Mouse (Mus musculus) ES-Bruce4 (cell line): ENCODE results near the gene Vegfa. TPM values are rescaled to one million over a fixed set of nuclear protein-coding genes. Genes with fewer than 3 reads are reported as not detected.

Experiments used
- H3K27ac ChIP-seq: 2 replicates; pipeline ENCODE4 v1.5.1; 2012; ENCODE audit warnings: low read length, inconsistent platforms; ENCODE audit not compliant: insufficient read depth
- H3K27me3 ChIP-seq: 2 replicates; pipeline ENCODE4 v1.6.1; 2012; ENCODE audit warnings: mild to moderate bottlenecking, low read length, inconsistent platforms; ENCODE audit not compliant: control insufficient read depth, poor library complexity, insufficient read depth, severe bottlenecking
- H3K36me3 ChIP-seq: 2 replicates; pipeline ENCODE4 v1.6.1; 2012; ENCODE audit warnings: inconsistent platforms, mild to moderate bottlenecking, low read length, moderate library complexity; ENCODE audit not compliant: control insufficient read depth, poor library complexity, insufficient read depth, severe bottlenecking
- H3K4me1 ChIP-seq: one replicate; pipeline ENCODE4 v1.8.1; 2011; ENCODE audit warnings: low read length; ENCODE audit not compliant: control insufficient read depth, insufficient read depth
- H3K4me3 ChIP-seq: 2 replicates; pipeline ENCODE4 v1.5.1; 2011; ENCODE audit warnings: low read depth, mild to moderate bottlenecking, low read length
- H3K9ac ChIP-seq: 2 replicates; pipeline ENCODE4 v1.6.1; 2012; ENCODE audit warnings: low read depth, mild to moderate bottlenecking, inconsistent platforms; ENCODE audit not compliant: poor library complexity, severe bottlenecking
- H3K9me3 ChIP-seq: replicated peaks from 2 replicates; pipeline ENCODE4 v1.6.1; 2012; ENCODE audit warnings: mild to moderate bottlenecking, low read length, inconsistent platforms; ENCODE audit not compliant: control insufficient read depth, poor library complexity, insufficient read depth, severe bottlenecking
- CTCF ChIP-seq: IDR thresholded peaks from one replicate; pipeline ENCODE4 v1.8.1; 2011; ENCODE audit warnings: low read depth, low read length
- EP300 ChIP-seq: IDR thresholded peaks from 2 replicates; pipeline ENCODE4 v1.6.1; 2011; ENCODE audit warnings: low read depth, low read length; ENCODE audit not compliant: insufficient read depth
- POLR2A ChIP-seq: IDR thresholded peaks from one replicate; pipeline ENCODE4 v1.8.1; 2011; ENCODE audit warnings: low read length; ENCODE audit not compliant: insufficient read depth
- polyA plus RNA-seq: library from polyadenylated mRNA; stranded (reverse); fragments of >200 nt; gene quantifications from 2 replicates; pipeline ENCODE4 v1.2.4, GENCODE M21; 2011; ENCODE audit warnings: low read depth; ENCODE audit not compliant: missing spikeins, insufficient read depth, insufficient read length

The Vegfa gene
- polyA plus RNA-seq, 1 experiment: 76.2 TPM

DNA sequence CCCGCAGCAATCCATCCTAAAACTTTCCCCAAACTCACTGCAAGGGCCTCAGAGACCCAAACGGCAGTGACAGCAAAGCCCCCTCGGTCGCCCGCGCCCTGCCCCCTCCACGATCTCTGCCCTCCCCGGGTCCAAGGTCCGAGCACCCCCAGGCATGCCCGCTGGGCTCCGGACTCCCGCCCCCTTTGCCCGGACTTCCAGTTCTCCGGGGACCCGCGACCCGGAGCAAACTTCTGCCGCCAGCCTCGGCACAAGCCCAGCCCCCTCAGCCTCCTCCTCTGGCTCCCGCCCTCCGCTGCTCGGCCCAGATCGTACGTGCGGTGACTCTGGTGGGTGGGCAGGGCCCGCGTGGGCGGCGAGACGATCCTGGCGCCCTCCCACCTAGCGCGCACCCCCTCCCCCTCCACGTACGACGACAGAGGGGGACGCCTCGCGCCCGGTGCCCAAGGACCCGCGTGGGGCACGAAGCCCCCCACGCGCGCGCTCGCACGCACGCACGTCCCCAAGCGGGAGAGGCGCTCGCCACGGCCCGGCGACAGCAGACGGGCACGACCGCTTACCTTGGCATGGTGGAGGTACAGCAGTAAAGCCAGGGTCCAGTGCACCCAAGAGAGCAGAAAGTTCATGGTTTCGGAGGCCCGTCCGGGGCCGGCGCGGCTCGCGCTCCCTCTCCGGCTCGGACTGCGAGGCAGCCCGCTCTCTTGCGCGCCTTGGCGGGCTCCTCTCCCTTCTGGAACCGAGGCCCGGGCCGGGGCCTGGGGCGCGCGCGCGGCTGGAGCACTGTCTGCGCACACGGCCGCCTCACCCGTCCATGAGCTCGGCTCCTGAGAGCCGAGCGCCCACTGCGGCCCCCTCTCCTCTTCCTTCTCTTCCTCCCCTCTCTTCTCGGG, 1.2 kb downstream of the Vegfa start:
- H3K4me1 ChIP-seq: peaks cover 4% of the 10 kb centered on the region

DNA sequence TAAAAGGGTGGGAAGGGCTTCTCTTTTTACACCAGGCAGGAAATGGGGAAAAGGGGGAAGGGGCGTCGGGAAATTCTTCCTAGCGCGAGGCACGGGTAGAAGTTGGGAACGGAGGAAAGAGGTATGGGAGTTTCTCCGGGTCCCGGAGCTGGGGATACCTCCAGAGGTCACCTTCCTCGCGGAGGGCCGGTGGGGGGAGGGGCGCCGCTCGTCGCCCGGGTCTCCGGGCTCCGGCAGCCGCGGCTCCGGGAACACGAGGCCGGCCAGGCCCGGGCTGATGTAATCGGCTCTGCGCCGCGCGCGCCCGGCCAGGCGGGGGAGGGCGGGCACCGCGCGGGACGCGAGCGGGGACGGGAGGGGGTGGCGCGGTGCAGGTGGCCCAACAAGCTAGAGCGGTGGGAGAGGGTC, 1.8 kb downstream of the Vegfa start:
- peaks cover 5% of the 10 kb centered on the region for H3K4me1 ChIP-seq
- 0 out of 2 replicates have a peak, but pooled peaks cover 3% of the 10 kb centered on the region for H3K27me3 ChIP-seq
- H3K9me3 ChIP-seq: no peaks in the 10 kb centered on the region
- H3K9ac ChIP-seq: peak overlapping the region; percentile 94
- no peak for TF ChIP-seq POLR2A
- TF ChIP-seq CTCF: no peak
- TF ChIP-seq EP300: no peak
- H3K4me3 ChIP-seq: peak overlapping the region; percentile 80
- no peaks in the 10 kb centered on the region for H3K36me3 ChIP-seq
- H3K27ac ChIP-seq: no peak overlapping the region

More for the DNA sequence above, 1.2 kb downstream of the Vegfa start:
- Histone ChIP-seq H3K9me3 (no peaks in the 10 kb centered on the region), H3K27me3 (0 out of 2 replicates have a peak, but pooled peaks cover 3% of the 10 kb centered on the region), H3K9ac (peak overlapping the region; percentile 94), H3K4me3 (peak overlapping the region; percentile 80), H3K27ac (no peak overlapping the region), H3K36me3 (no peaks in the 10 kb centered on the region)
- no peak for TF ChIP-seq EP300
- no peak for TF ChIP-seq CTCF
- no peak for TF ChIP-seq POLR2A

- no peak for TF ChIP-seq CTCF
- no peak for TF ChIP-seq EP300
- no peak for TF ChIP-seq POLR2A
- Histone ChIP-seq H3K27me3 (0 out of 2 replicates have a peak, but pooled peaks cover 3% of the 10 kb centered on the region), H3K27ac (no peak overlapping the region), H3K9ac (peak overlapping the region; percentile 94), H3K9me3 (no peaks in the 10 kb centered on the region), H3K4me3 (peak overlapping the region; percentile 80), H3K4me1 (peaks cover 5% of the 10 kb centered on the region), H3K36me3 (peaks cover 4% of the 10 kb centered on the region; the same call in 1 of the 2 replicates)
Observed at GRCm38 (mm10) chr17:46029554-46030207, 2.5 kb downstream of the Vegfa start.

DNA sequence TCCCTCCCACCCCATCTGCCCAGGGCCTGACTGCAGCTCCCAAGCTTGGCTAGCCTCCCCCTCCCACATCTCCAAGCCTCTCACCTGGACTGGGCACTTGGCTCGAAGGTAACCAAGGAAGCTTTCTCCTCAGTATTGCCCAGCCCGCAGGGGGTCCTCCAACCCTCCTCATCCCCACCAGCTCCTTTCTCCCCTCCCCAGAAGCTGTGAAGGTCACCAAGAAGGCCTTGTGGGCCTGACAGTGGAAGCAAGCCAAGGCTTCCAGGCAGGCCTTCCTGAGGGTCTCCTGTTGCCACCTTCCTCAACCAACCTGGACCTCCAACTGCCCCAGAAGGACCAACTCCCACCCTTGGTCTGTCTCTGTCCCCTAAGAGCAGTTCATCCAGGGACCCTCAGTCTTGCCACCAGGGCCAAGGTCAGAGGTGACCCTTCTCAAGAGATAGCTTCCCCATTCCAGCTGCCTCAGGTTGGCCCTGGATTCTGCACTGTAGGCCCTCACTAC, 3.1 kb downstream of the Vegfa start:
- Histone ChIP-seq H3K36me3 (peaks cover 5% of the 10 kb centered on the region; the same call in 1 of the 2 replicates), H3K27ac (no peak overlapping the region), H3K4me3 (peak overlapping the region; percentile 80; the same call in 1 of the 2 replicates), H3K27me3 (0 out of 2 replicates have a peak, but pooled peaks cover 3% of the 10 kb centered on the region), H3K4me1 (peaks cover 5% of the 10 kb centered on the region), H3K9ac (no peak overlapping the region), H3K9me3 (no peaks in the 10 kb centered on the region)
- TF ChIP-seq POLR2A: no peak
- no peak for TF ChIP-seq EP300
- TF ChIP-seq CTCF: no peak

GRCm38 (mm10) chr17:46028210-46029051, 3.7 kb downstream of the Vegfa start:
- H3K9ac ChIP-seq: no peak overlapping the region
- H3K4me3 ChIP-seq: peak overlapping the region; percentile 5; the same call in 1 of the 2 replicates
- H3K36me3 ChIP-seq: peaks cover 9% of the 10 kb centered on the region; the same call in 1 of the 2 replicates
- no peaks in the 10 kb centered on the region for H3K9me3 ChIP-seq
- H3K4me1 ChIP-seq: peaks cover 5% of the 10 kb centered on the region
- TF ChIP-seq EP300: no peak
- no peak for TF ChIP-seq POLR2A
- no peak for TF ChIP-seq CTCF
- 0 out of 2 replicates have a peak, but pooled peaks cover 3% of the 10 kb centered on the region for H3K27me3 ChIP-seq
- no peak overlapping the region for H3K27ac ChIP-seq
